Mouse (Mus musculus) lung, embryonic 16.5 days (tissue): ENCODE measurements at regions not wholly inside any gene's neighbourhood (a gene's known extent, or its start where the extent isn't known, plus 50 kb on each side); places are given as distances from the start of the nearest gene placed in this dataset.
A peak's percentile ranks its signal among the peaks of the same experiment; 100 is the strongest.

Source experiments
- ATAC-seq: fragments of 200-750 bp; cut with Nextera tagmentation; 2 replicates; pipeline ENCODE4 v1.8.0; 2017; ENCODE audit warnings: low read depth, mild to moderate bottlenecking, moderate library complexity
- H3K27ac ChIP-seq: fragments of 300-500 bp; sonication (generic); 2 replicates; pipeline ENCODE4 v1.5.1; 2014; ENCODE audit warnings: mild to moderate bottlenecking, control low read depth, low read length
- H3K27me3 ChIP-seq: fragments of 300-500 bp; sonication (generic); 2 replicates; pipeline ENCODE4 v1.6.1; 2014; ENCODE audit warnings: low read depth, low read length, mixed read lengths; ENCODE audit not compliant: control insufficient read depth, insufficient read depth
- H3K36me3 ChIP-seq: fragments of 300-500 bp; sonication (generic); 2 replicates; pipeline ENCODE4 v1.6.1; 2014; ENCODE audit warnings: low read length; ENCODE audit not compliant: control insufficient read depth, insufficient read depth
- H3K4me1 ChIP-seq: fragments of 300-500 bp; sonication (generic); replicated peaks from 2 replicates; pipeline ENCODE4 v1.6.1; 2014; ENCODE audit warnings: low read length, mixed read lengths; ENCODE audit not compliant: control insufficient read depth, insufficient read depth
- H3K4me2 ChIP-seq: fragments of 300-500 bp; sonication (generic); 2 replicates; pipeline ENCODE4 v1.6.1; 2014; ENCODE audit warnings: low read depth, low read length, control low read depth
- H3K4me3 ChIP-seq: fragments of 300-500 bp; sonication (generic); 2 replicates; pipeline ENCODE4 v1.5.1; 2014; ENCODE audit warnings: mild to moderate bottlenecking, low read length, control low read depth
- H3K9ac ChIP-seq: fragments of 300-500 bp; sonication (generic); 2 replicates; pipeline ENCODE4 v1.6.1; 2014; ENCODE audit warnings: low read length, control low read depth
- H3K9me3 ChIP-seq: fragments of 300-500 bp; sonication (generic); 2 replicates; pipeline ENCODE4 v1.6.1; 2016; ENCODE audit warnings: low read length; ENCODE audit not compliant: control insufficient read depth
- WGBS: fragments of 180-500 bp; shearing (Covaris S2); extraction: QIAGEN DNeasy Blood & Tissue Kit; methylation state at CpG from one replicate; pipeline ENCODE4 v1.1.7; 2014; 5-methylcytosine and 5-hydroxymethylcytosine counted together

- 40% methylated on average over 3 of the region's 3 CpGs for WGBS
- Histone ChIP-seq H3K4me3 (no peak overlapping the region), H3K9ac (no peak overlapping the region), H3K27me3 (no peaks in the 10 kb centered on the region), H3K4me1 (no peaks in the 10 kb centered on the region), H3K9me3 (no peaks in the 10 kb centered on the region), H3K36me3 (no peaks in the 10 kb centered on the region), H3K27ac (no peak overlapping the region), H3K4me2 (no peak overlapping the region)
- ATAC-seq: no peak
These were observed 334.5 kb upstream of the 4930452B06Rik start for GRCm38 (mm10) chr14:9000408-9001092.

GRCm38 (mm10) chr14:8999815-9000214 is 333.8 kb upstream of the 4930452B06Rik start:
- Histone ChIP-seq H3K27me3 (no peaks in the 10 kb centered on the region), H3K4me2 (no peak overlapping the region), H3K36me3 (no peaks in the 10 kb centered on the region), H3K4me1 (no peaks in the 10 kb centered on the region), H3K4me3 (no peak overlapping the region), H3K9ac (no peak overlapping the region), H3K9me3 (no peaks in the 10 kb centered on the region), H3K27ac (no peak overlapping the region)
- WGBS: 75% methylated on average over 1 of the region's 1 CpGs
- ATAC-seq: no peak

- H3K4me1 ChIP-seq: no peaks in the 10 kb centered on the region
- H3K9me3 ChIP-seq: no peaks in the 10 kb centered on the region
- no peak overlapping the region for H3K9ac ChIP-seq
- H3K27ac ChIP-seq: no peak overlapping the region
- H3K36me3 ChIP-seq: no peaks in the 10 kb centered on the region
- 91% methylated on average over 1 of the region's 1 CpGs for WGBS
- H3K4me3 ChIP-seq: no peak overlapping the region
- H3K4me2 ChIP-seq: no peak overlapping the region
- ATAC-seq: no peak
- no peaks in the 10 kb centered on the region for H3K27me3 ChIP-seq
These were observed 327.4 kb upstream of the 4930452B06Rik start for GRCm38 (mm10) chr14:8993421-8993820.

GRCm38 (mm10) chr14:8985086-8985793 is 319.2 kb upstream of the 4930452B06Rik start:
- Histone ChIP-seq H3K9me3 (no peaks in the 10 kb centered on the region), H3K4me2 (no peak overlapping the region), H3K27ac (no peak overlapping the region), H3K36me3 (no peaks in the 10 kb centered on the region), H3K27me3 (no peaks in the 10 kb centered on the region), H3K4me3 (no peak overlapping the region), H3K9ac (no peak overlapping the region), H3K4me1 (no peaks in the 10 kb centered on the region)
- ATAC-seq: no peak
- WGBS: 54% methylated on average over 4 of the region's 4 CpGs

GRCm38 (mm10) chr14:8961554-8961953 is 295.5 kb upstream of the 4930452B06Rik start:
- 32% methylated on average over 2 of the region's 2 CpGs for WGBS
- Histone ChIP-seq H3K9me3 (no peaks in the 10 kb centered on the region), H3K4me2 (no peak overlapping the region), H3K27ac (no peak overlapping the region), H3K36me3 (no peaks in the 10 kb centered on the region), H3K9ac (no peak overlapping the region), H3K4me1 (no peaks in the 10 kb centered on the region), H3K27me3 (no peaks in the 10 kb centered on the region), H3K4me3 (no peak overlapping the region)
- ATAC-seq: no peak

GRCm38 (mm10) chr14:8952853-8953397 is 286.9 kb upstream of the 4930452B06Rik start:
- Histone ChIP-seq H3K27me3 (no peaks in the 10 kb centered on the region), H3K27ac (no peak overlapping the region)
- ATAC-seq: peak; percentile 61; the same call in 1 of the 2 replicates

GRCm38 (mm10) chr14:8948751-8949150 is 282.7 kb upstream of the 4930452B06Rik start:
- H3K4me1 ChIP-seq: peaks cover 9% of the 10 kb centered on the region; the same call in 1 of the 2 replicates
- H3K4me3 ChIP-seq: no peak overlapping the region
- no peaks in the 10 kb centered on the region for H3K9me3 ChIP-seq
- 55% methylated on average over 2 of the region's 2 CpGs for WGBS
- no peak overlapping the region for H3K9ac ChIP-seq
- no peak overlapping the region for H3K4me2 ChIP-seq
- ATAC-seq: no peak
- H3K36me3 ChIP-seq: no peaks in the 10 kb centered on the region
- no peaks in the 10 kb centered on the region for H3K27me3 ChIP-seq
- H3K27ac ChIP-seq: no peak overlapping the region

More at GRCm38 (mm10) chr14:8952853-8953397, 286.9 kb upstream of the 4930452B06Rik start:
- Histone ChIP-seq H3K36me3 (no peaks in the 10 kb centered on the region), H3K4me2 (no peak overlapping the region), H3K4me3 (no peak overlapping the region), H3K9me3 (no peaks in the 10 kb centered on the region), H3K9ac (no peak overlapping the region), H3K4me1 (peaks cover 9% of the 10 kb centered on the region; the same call in 1 of the 2 replicates)
- WGBS: 16% methylated on average over 6 of the region's 6 CpGs

- Histone ChIP-seq H3K4me2 (no peak overlapping the region), H3K4me3 (no peak overlapping the region), H3K27ac (no peak overlapping the region), H3K9ac (no peak overlapping the region), H3K9me3 (no peaks in the 10 kb centered on the region), H3K4me1 (no peaks in the 10 kb centered on the region), H3K27me3 (no peaks in the 10 kb centered on the region), H3K36me3 (no peaks in the 10 kb centered on the region)
- WGBS: 76% methylated on average over 5 of the region's 5 CpGs
- no peak for ATAC-seq
These were observed 281.0 kb upstream of the 4930452B06Rik start for GRCm38 (mm10) chr14:8946851-8947625.

- H3K9me3 ChIP-seq: no peaks in the 10 kb centered on the region
- H3K4me1 ChIP-seq: no peaks in the 10 kb centered on the region
- no peak overlapping the region for H3K9ac ChIP-seq
- no peak overlapping the region for H3K4me3 ChIP-seq
- H3K27me3 ChIP-seq: no peaks in the 10 kb centered on the region
- WGBS: 26% methylated on average over 5 of the region's 5 CpGs
- H3K4me2 ChIP-seq: no peak overlapping the region
- no peak overlapping the region for H3K27ac ChIP-seq
- H3K36me3 ChIP-seq: no peaks in the 10 kb centered on the region
- ATAC-seq: no peak
These were observed 269.1 kb upstream of the 4930452B06Rik start for GRCm38 (mm10) chr14:8935121-8935520.
